Mouse (Mus musculus) cortical plate, adult 2 months (tissue): ENCODE measurements at regions not wholly inside any gene's neighbourhood (a gene's known extent, or its start where the extent isn't known, plus 50 kb on each side); places are given as distances from the start of the nearest gene placed in this dataset.

ENCODE experiments used
- CTCF ChIP-seq: fragments of 200-500 bp; IDR thresholded peaks from 2 replicates; pipeline ENCODE4 v1.5.1; 2011; ENCODE audit warnings: mild to moderate bottlenecking, control low read depth, low read length; ENCODE audit not compliant: insufficient read depth; ENCODE audit errors: extremely low read depth
- POLR2A ChIP-seq: fragments of 200-500 bp; IDR thresholded peaks from 2 replicates; pipeline ENCODE4 v1.6.1; 2011; ENCODE audit warnings: mild to moderate bottlenecking, low read length, control low read depth; ENCODE audit not compliant: insufficient read depth; ENCODE audit errors: extremely low read depth

- no peak for TF ChIP-seq POLR2A
- TF ChIP-seq CTCF, result no peak
These were observed 90.6 kb upstream of the Slc22a12 start for GRCm38 (mm10) chr19:6633400-6633799.
